Mouse (Mus musculus) midbrain, embryonic 12.5 days (tissue): ENCODE measurements at regions not wholly inside any gene's neighbourhood (a gene's known extent, or its start where the extent isn't known, plus 50 kb on each side); places are given as distances from the start of the nearest gene placed in this dataset.

ENCODE experiments used
- ATAC-seq: fragments of 200-750 bp; cut with Nextera tagmentation; 2 replicates; pipeline ENCODE4 v1.8.0; 2017; ENCODE audit warnings: low read depth, moderate TSS enrichment, moderate library complexity; ENCODE audit not compliant: low FRiP score
- H3K27ac ChIP-seq: fragments of 300-500 bp; sonication (generic); replicated peaks from 2 replicates; pipeline ENCODE4 v1.5.1; 2016; ENCODE audit warnings: mild to moderate bottlenecking
- H3K27me3 ChIP-seq: fragments of 300-500 bp; sonication (generic); 2 replicates; pipeline ENCODE4 v1.6.1; 2016; ENCODE audit warnings: mild to moderate bottlenecking
- H3K36me3 ChIP-seq: fragments of 300-500 bp; sonication (generic); 2 replicates; pipeline ENCODE4 v1.6.1; 2016
- H3K4me1 ChIP-seq: fragments of 300-500 bp; sonication (generic); 2 replicates; pipeline ENCODE4 v1.6.1; 2016
- H3K4me2 ChIP-seq: fragments of 300-500 bp; sonication (generic); replicated peaks from 2 replicates; pipeline ENCODE4 v1.6.1; 2016; ENCODE audit warnings: mild to moderate bottlenecking, moderate library complexity
- H3K4me3 ChIP-seq: fragments of 300-500 bp; sonication (generic); 2 replicates; pipeline ENCODE4 v1.5.1; 2016; ENCODE audit warnings: mild to moderate bottlenecking
- H3K9ac ChIP-seq: fragments of 300-500 bp; sonication (generic); replicated peaks from 2 replicates; pipeline ENCODE4 v1.6.1; 2016; ENCODE audit warnings: mild to moderate bottlenecking, moderate library complexity
- H3K9me3 ChIP-seq: fragments of 300-500 bp; sonication (generic); 2 replicates; pipeline ENCODE4 v1.6.1; 2016; ENCODE audit warnings: mild to moderate bottlenecking
- WGBS: fragments of 180-500 bp; shearing (Covaris S2); methylation state at CpG from one replicate; pipeline ENCODE4 v1.1.7; 2016; 5-methylcytosine and 5-hydroxymethylcytosine counted together

DNA sequence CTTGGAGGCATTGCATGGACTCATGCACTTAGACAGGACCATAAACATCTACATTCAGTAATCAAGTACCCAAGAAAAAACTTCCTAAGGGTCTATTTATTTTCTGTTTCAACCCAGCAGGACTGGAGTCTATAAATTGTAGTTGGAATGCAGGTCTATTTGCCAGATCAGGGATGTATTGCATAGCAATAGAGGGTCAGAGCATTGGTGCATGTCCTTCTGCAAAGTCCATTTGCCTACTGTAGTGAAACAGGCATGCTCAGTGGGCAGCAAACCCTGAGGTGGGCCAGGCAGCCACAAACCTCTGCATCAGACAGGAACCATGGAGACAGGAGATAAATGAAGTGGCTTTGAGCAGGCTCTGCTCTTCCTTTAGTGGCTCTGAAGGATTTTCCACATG lies 386.5 kb upstream of the Tenm4 start:
- no peaks in the 10 kb centered on the region for H3K36me3 ChIP-seq
- no peak overlapping the region for H3K27ac ChIP-seq
- no peaks in the 10 kb centered on the region for H3K9me3 ChIP-seq
- H3K4me2 ChIP-seq = no peak overlapping the region
- no peaks in the 10 kb centered on the region for H3K4me1 ChIP-seq
- no peak overlapping the region for H3K4me3 ChIP-seq
- H3K27me3 ChIP-seq = no peaks in the 10 kb centered on the region
- no peak for ATAC-seq
- no peak overlapping the region for H3K9ac ChIP-seq

DNA sequence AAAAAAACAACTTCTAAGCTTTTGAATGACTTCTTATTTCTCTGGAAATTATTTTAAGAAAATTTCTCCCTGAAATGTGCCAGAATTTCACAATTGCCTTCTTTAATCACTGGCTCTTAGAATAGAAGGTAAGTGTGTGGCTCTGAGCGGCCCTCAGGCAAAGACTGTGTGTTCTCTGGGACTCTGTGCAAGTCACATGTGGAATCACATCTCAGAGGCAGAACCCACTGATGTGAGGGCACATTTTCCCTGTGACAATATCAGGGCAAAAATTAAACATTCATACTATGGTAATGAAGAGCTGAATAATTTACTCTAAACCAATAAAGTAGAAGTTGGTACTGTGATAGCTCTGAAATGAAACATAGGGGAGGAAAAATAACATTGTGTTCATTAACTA lies 383.5 kb upstream of the Tenm4 start:
- Histone ChIP-seq H3K4me1 (no peaks in the 10 kb centered on the region), H3K36me3 (no peaks in the 10 kb centered on the region), H3K9me3 (no peaks in the 10 kb centered on the region), H3K4me3 (no peak overlapping the region), H3K27me3 (no peaks in the 10 kb centered on the region), H3K27ac (no peak overlapping the region), H3K4me2 (no peak overlapping the region), H3K9ac (no peak overlapping the region)
- ATAC-seq = no peak
- WGBS = 88% methylated on average over 1 of the region's 1 CpGs

DNA sequence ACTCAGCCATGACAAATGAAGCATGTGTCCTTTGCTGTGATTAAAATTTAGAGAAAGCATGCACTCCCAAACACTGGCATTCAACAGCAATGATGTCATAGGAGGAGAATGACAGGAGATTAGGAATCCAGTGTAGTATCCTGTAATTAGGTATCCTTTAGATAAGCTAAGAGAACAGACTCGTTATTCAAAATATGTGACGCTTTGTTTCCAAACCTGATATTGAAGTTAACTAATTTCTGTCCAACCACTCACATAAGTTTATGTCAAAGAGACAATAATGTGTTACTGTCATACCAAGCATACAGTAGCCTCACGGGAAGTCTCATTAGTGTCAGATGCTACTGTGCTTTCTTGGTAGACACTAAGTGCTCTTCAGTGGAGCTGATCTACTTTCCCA lies 383.1 kb upstream of the Tenm4 start:
- no peak overlapping the region for H3K4me2 ChIP-seq
- no peaks in the 10 kb centered on the region for H3K4me1 ChIP-seq
- no peaks in the 10 kb centered on the region for H3K27me3 ChIP-seq
- no peak for ATAC-seq
- no peaks in the 10 kb centered on the region for H3K9me3 ChIP-seq
- no peak overlapping the region for H3K9ac ChIP-seq
- H3K27ac ChIP-seq = no peak overlapping the region
- WGBS = 90% methylated on average over 3 of the region's 3 CpGs
- no peak overlapping the region for H3K4me3 ChIP-seq
- no peaks in the 10 kb centered on the region for H3K36me3 ChIP-seq

DNA sequence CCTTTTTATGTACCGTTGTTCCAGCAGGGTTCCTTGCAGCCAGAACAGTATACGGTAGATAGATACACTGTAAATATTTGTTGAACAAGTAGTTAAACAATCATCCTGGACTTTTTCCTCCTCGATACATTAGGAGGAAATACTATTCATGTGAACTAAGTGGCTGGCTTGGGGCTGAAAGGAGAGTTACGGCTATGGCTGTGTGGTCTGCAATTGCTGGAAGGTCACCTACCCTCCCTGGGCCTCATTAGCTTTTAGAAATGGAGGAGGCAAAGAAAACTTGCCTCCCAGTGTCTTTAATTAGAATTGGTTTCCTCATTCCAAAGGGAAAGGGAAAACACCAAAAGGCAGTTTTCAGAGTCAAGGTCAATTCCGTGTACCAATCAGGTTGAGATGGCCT lies 381.6 kb upstream of the Tenm4 start:
- Histone ChIP-seq H3K27me3 (no peaks in the 10 kb centered on the region), H3K9me3 (no peaks in the 10 kb centered on the region), H3K27ac (no peak overlapping the region), H3K36me3 (no peaks in the 10 kb centered on the region), H3K4me2 (no peak overlapping the region), H3K4me3 (no peak overlapping the region), H3K9ac (no peak overlapping the region), H3K4me1 (no peaks in the 10 kb centered on the region)
- no peak for ATAC-seq
- 86% methylated on average over 5 of the region's 5 CpGs for WGBS

DNA sequence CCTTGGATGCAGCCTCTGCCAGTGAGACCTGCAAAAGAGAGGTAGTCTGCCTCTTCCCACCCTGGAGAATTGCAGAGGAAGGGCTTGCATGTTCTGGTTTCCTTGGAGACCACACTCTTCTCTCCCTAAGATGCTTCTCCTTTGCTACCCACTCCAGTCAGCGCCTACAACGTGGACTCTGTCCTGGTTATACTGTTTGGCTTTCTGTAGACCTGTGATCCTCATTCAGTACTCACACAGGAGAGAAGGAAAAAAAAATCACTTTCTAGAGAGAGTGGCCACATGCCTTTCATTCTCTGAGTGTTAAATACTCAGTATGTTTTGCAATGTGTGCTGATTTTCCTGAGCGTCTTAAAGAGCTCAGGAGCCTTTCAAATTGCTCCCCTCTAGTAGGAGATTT lies 372.0 kb upstream of the Tenm4 start:
- Histone ChIP-seq H3K4me1 (0 out of 2 replicates have a peak, but pooled peaks cover 3% of the 10 kb centered on the region), H3K9ac (no peak overlapping the region), H3K4me2 (no peak overlapping the region), H3K9me3 (no peaks in the 10 kb centered on the region), H3K27ac (no peak overlapping the region), H3K27me3 (no peaks in the 10 kb centered on the region), H3K4me3 (no peak overlapping the region), H3K36me3 (no peaks in the 10 kb centered on the region)
- 54% methylated on average over 3 of the region's 3 CpGs for WGBS
- no peak for ATAC-seq

DNA sequence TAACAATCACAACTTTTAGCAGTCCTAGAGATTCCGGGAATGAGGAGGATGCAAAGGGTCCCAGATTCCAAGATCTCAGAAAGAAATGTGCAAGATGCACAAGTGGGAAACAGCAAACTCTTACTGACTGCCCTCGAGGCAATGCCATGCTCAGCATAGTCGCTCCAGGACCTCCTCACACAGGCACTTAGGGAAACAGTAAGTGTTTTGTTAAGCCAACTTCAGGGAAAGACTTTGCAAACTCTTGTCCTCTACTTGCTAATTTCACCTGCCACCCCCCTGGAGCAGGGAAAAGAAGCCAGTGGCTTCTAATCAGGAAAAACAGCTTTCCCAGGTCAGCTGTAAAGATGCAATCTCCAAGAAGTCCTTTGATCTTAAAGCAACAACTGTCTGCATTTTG lies 361.4 kb upstream of the Tenm4 start:
- H3K9ac ChIP-seq = no peak overlapping the region
- H3K9me3 ChIP-seq = no peaks in the 10 kb centered on the region
- H3K4me1 ChIP-seq = 0 out of 2 replicates have a peak, but pooled peaks cover 9% of the 10 kb centered on the region
- 36% methylated on average over 3 of the region's 3 CpGs for WGBS
- H3K27ac ChIP-seq = no peak overlapping the region
- no peaks in the 10 kb centered on the region for H3K36me3 ChIP-seq
- H3K4me3 ChIP-seq = no peak overlapping the region
- no peak for ATAC-seq
- H3K4me2 ChIP-seq = no peak overlapping the region
- peaks cover 9% of the 10 kb centered on the region; the same call in 1 of the 2 replicates for H3K27me3 ChIP-seq

DNA sequence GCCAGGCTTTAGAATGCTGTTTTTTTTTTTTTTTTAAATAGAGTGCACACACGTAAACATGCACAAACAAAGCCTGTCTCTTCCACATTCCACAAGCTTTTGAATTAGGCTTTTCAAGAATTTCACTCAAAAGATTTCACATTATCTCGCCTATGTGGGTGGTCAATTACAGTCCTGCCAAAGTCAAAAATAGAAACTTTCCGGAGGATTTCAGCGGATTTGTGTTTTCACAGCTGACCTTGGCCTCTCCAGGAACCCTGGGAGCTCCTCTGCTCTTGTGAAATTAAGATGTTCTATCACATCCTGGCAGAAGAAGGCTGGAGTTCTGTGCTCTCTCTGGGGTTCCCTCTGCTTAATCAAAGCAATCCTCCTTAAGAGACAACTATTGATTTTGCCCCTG lies 360.9 kb upstream of the Tenm4 start:
- Histone ChIP-seq H3K4me2 (no peak overlapping the region), H3K27me3 (peaks cover 9% of the 10 kb centered on the region; the same call in 1 of the 2 replicates), H3K4me1 (0 out of 2 replicates have a peak, but pooled peaks cover 12% of the 10 kb centered on the region), H3K36me3 (no peaks in the 10 kb centered on the region), H3K4me3 (no peak overlapping the region), H3K9ac (no peak overlapping the region), H3K27ac (no peak overlapping the region), H3K9me3 (no peaks in the 10 kb centered on the region)
- ATAC-seq = no peak
- whole genome bisulfite sequencing = 15% methylated on average over 4 of the region's 4 CpGs

DNA sequence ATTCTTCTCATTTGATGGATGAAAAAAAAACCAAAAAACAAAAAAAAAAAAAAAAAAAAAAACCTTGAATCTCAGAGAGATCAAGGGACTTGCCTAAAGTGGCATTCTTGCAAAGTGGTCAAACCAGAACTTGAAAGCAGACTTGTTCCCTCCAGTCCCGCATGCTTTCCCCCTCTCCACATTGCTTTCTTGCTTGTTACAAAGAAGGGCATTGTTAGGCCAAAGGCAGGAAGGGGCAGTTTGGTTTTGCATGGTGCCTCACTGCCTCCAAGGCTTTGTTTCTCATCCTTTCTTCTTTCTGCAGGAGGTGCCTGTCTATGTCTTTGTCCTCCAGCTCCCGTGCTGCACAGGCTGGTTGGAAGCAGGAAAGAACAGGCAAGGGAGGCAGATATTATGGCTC lies 356.2 kb upstream of the Tenm4 start:
- Histone ChIP-seq H3K4me1 (0 out of 2 replicates have a peak, but pooled peaks cover 11% of the 10 kb centered on the region), H3K27ac (no peak overlapping the region), H3K4me2 (no peak overlapping the region), H3K9ac (no peak overlapping the region), H3K27me3 (no peaks in the 10 kb centered on the region), H3K9me3 (no peaks in the 10 kb centered on the region), H3K4me3 (no peak overlapping the region), H3K36me3 (no peaks in the 10 kb centered on the region)
- 4% methylated on average over 2 of the region's 2 CpGs for WGBS
- 0 out of 2 replicates have a peak, but pooled peaks have one; percentile 27 for ATAC-seq

DNA sequence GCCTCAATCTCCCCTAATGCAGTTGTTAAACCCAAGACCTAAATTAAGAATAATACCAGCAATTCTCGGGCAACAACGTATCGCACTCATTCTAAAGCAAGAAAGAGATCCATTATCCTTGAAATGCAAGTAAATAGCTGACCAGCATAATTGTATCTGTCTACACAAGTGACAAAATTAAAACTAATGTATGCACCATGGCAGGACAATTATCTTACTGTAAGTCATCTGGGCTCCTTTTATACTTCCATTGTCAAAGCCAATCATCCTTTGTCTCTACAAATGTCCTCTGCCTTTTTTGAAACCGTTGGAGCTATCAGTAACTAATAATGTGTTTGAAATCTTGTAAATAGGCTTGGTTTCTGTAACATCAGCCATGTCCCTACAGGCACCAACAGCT lies 347.5 kb upstream of the Tenm4 start:
- Histone ChIP-seq H3K27ac (no peak overlapping the region), H3K4me3 (no peak overlapping the region), H3K4me1 (no peaks in the 10 kb centered on the region), H3K9me3 (no peaks in the 10 kb centered on the region), H3K9ac (no peak overlapping the region), H3K4me2 (no peak overlapping the region), H3K27me3 (no peaks in the 10 kb centered on the region), H3K36me3 (no peaks in the 10 kb centered on the region)
- 84% methylated on average over 4 of the region's 4 CpGs for WGBS
- no peak for ATAC-seq

DNA sequence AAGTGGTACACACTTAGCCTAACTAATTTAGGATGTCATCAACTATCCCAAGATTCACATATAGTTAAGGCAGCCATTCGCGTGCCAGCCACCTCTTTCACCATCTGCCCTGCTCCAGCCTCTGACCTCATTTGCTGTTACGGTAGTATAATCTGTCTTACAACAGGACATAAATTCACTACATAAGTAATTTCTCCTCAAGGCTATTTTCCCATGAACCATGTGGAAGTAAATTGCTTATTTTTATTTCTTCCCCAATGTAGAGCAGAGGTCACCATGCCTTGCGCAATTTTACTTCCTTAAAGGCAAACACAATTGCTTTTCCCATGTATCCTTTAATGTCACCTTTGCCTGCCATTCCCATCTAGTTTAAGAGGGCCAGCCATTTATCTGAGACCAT lies 341.2 kb upstream of the Tenm4 start:
- WGBS = 92% methylated on average over 4 of the region's 4 CpGs
- no peak for ATAC-seq
- Histone ChIP-seq H3K27ac (no peak overlapping the region), H3K9ac (no peak overlapping the region), H3K36me3 (no peaks in the 10 kb centered on the region), H3K4me1 (peaks cover 5% of the 10 kb centered on the region; the same call in 1 of the 2 replicates), H3K4me2 (no peak overlapping the region), H3K4me3 (no peak overlapping the region), H3K9me3 (no peaks in the 10 kb centered on the region), H3K27me3 (no peaks in the 10 kb centered on the region)

DNA sequence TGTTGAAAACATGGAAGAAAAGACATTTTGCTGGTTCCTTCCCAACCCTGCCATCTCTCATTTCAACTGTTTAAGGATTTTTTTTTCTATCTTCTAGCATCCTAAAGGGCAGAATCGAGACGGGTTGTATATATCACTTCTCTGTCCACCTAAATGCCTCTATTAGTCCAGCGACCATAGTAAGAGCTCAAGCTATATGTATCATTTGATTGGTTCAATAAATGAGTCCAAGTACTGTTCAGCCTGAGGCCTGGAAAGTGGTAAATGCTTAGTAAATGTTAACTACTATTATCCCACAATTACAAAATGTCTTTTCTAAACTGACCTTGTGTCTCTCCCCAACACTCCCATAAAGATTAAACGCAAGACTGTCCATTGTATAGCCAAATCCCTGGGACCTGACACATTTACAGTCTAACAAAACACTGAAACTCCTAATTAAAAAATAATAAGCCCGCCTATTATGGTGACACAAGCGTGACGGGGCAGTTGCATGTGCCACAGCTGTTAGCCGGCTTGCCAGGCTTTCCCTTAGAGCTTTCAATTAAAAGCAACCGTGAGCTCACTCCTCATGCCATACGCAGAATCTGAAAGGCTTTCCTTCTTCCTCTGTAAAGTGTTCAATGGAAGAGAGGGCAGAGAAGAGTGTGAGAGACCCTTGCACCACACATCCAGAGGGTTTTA lies 336.7 kb upstream of the Tenm4 start:
- no peak overlapping the region for H3K4me3 ChIP-seq
- H3K9ac ChIP-seq = no peak overlapping the region
- no peak overlapping the region for H3K4me2 ChIP-seq
- H3K9me3 ChIP-seq = no peaks in the 10 kb centered on the region
- H3K27ac ChIP-seq = no peak overlapping the region
- H3K4me1 ChIP-seq = peaks cover 5% of the 10 kb centered on the region; the same call in 1 of the 2 replicates
- peak; percentile 86 for ATAC-seq
- no peaks in the 10 kb centered on the region for H3K27me3 ChIP-seq
- WGBS = 69% methylated on average over 10 of the region's 10 CpGs
- no peaks in the 10 kb centered on the region for H3K36me3 ChIP-seq

DNA sequence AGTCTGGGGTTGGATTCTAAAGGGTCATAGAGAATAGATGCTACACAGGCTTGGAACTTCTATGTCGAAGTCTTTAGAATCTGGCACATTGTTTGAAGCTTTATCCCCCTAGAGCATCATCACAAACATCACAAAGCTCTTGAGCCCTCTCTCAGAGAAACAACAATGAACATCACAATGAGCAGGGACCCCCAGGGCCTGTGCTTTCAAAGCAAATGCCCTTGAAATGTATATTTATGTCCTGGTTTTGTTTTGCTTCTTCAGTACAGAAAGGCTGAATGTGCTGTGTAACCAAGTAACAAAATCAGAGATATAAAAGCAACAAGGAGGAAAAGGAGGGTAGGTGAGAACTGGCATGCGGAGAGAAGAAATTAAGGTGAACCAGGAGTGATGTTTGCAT lies 330.6 kb upstream of the Tenm4 start:
- H3K9me3 ChIP-seq = no peaks in the 10 kb centered on the region
- WGBS = 32% methylated on average over 2 of the region's 2 CpGs
- peaks cover 11% of the 10 kb centered on the region for H3K4me1 ChIP-seq
- H3K4me3 ChIP-seq = no peak overlapping the region
- no peak overlapping the region for H3K9ac ChIP-seq
- no peaks in the 10 kb centered on the region for H3K27me3 ChIP-seq
- ATAC-seq = no peak
- H3K27ac ChIP-seq = no peak overlapping the region
- H3K36me3 ChIP-seq = no peaks in the 10 kb centered on the region
- H3K4me2 ChIP-seq = no peak overlapping the region

DNA sequence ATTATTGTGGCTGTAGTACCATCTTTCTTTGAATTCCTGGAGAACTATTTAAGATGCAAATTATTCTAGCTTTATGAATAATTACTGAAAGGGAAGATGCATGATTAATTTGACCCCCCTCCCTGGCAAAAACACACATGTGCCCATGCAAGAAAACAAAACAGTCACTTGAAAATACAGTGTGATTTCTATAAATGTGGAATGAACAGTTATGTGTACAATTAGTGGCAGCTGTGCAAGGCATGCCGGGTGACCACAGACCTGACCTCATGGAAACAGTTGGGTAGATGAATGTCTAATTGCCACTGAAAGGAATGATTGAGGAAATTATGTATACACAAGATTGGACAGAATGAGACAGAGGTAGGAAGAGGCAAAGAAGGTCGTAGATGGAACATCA lies 321.2 kb upstream of the Tenm4 start:
- Histone ChIP-seq H3K36me3 (no peaks in the 10 kb centered on the region), H3K4me1 (no peaks in the 10 kb centered on the region), H3K27ac (no peak overlapping the region), H3K4me2 (no peak overlapping the region), H3K9me3 (no peaks in the 10 kb centered on the region), H3K9ac (no peak overlapping the region), H3K4me3 (no peak overlapping the region), H3K27me3 (no peaks in the 10 kb centered on the region)
- 86% methylated on average over 2 of the region's 2 CpGs for WGBS
- no peak for ATAC-seq
